ENCODE assay signal across 8 mouse cellular contexts in the genomic region with DNA sequence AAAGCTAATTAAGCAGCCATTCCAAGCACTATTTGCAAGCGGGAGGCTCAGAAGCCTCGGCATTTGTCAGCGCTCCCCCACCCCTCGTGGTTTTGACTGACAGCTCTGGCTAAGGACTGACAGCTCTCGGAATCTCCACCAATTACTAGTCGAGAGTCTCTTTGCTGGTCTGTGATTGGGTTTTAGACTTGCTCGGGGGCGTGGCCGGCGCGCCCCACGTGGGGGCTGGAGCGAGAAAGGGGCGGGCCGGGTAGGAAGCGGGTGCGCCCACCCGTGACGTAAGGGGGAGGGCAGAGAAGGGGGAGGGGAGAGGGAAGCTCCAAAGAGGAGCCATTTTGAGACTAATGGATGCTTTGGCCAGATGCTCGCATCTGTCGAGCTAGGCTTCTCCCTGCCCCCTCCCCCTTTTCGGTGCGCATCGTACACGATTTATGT. TPM values are rescaled to one million over a fixed set of nuclear protein-coding genes. Genes with fewer than 3 reads are reported as not detected.
A peak's percentile ranks its signal among the peaks of the same experiment; 100 is the strongest.
DNase-seq lines count a peak whose midpoint lies in the region; ATAC-seq and TF ChIP-seq lines count a peak whose summit lies in the region.

No protein-coding gene starts in this region.

- peak; percentile 82 for ATAC-seq in lung, postnatal 0 days

- peak; percentile 95 for DNase-seq in MEL-GATA-1-ER (ENCODE audit: extremely low read depth, low read depth)
- peak; percentile 100 for DNase-seq in cerebellum, adult 8-10 months
- DNase-seq in forelimb bud, embryonic 11.5 days (ENCODE audit: low read depth, low spot score): peak; percentile 100
- DNase-seq in hindbrain, embryonic 10.5 days (ENCODE audit: low spot score): peak; percentile 99
- DNase-seq in layer of hippocampus, adult 9-11 months: peak; percentile 100
- DNase-seq in lung, postnatal 0 days (ENCODE audit: low spot score): peak; percentile 99
- DNase-seq in ovary, postnatal 36 days (ENCODE audit: low spot score): peak; percentile 99
- DNase-seq in thymus, postnatal 25 days: peak; percentile 99

- H3K4me1 ChIP-seq in hindbrain, embryonic 10.5 days (replicated peaks): peaks cover 68% of the 10 kb centered on the region
- H3K4me1 ChIP-seq in lung, postnatal 0 days (ENCODE audit: insufficient read depth, low read depth, low read length): peaks cover 35% of the 10 kb centered on the region

- H3K4me2 ChIP-seq in lung, postnatal 0 days (replicated peaks; ENCODE audit: low read depth, low read length): peak overlapping the region; percentile 93

- H3K9ac ChIP-seq in lung, postnatal 0 days (replicated peaks; ENCODE audit: low read depth): peak overlapping the region; percentile 33

- TF ChIP-seq EP300 in lung, postnatal 0 days (IDR thresholded peaks at IDR 0.05): peak; percentile 78; the same call in 1 of the 2 replicates

- peak overlapping the region; percentile 77 for H3K4me3 ChIP-seq in hindbrain, embryonic 10.5 days
- H3K4me3 ChIP-seq in lung, postnatal 0 days (ENCODE audit: low read depth, low read length): peak overlapping the region; percentile 40

- peaks cover 28% of the 10 kb centered on the region for H3K27me3 ChIP-seq in hindbrain, embryonic 10.5 days (ENCODE audit: insufficient read depth, poor library complexity, severe bottlenecking)
- no peaks in the 10 kb centered on the region; the same call in 1 of the 2 replicates for H3K27me3 ChIP-seq in lung, postnatal 0 days (replicated peaks; ENCODE audit: insufficient read depth, low read length)

- H3K9me3 ChIP-seq in hindbrain, embryonic 10.5 days: no peaks in the 10 kb centered on the region
- no peaks in the 10 kb centered on the region for H3K9me3 ChIP-seq in lung, postnatal 0 days (ENCODE audit: low read length)

- peak overlapping the region; percentile 98 for H3K27ac ChIP-seq in hindbrain, embryonic 10.5 days
- peak overlapping the region; percentile 93 for H3K27ac ChIP-seq in lung, postnatal 0 days (ENCODE audit: low read length)

- WGBS in hindbrain, embryonic 10.5 days: under 1% methylated on average over 25 of the region's 25 CpGs
- WGBS in lung, postnatal 0 days: 0% methylated on average over 22 of the region's 25 CpGs

- H3K36me3 ChIP-seq in hindbrain, embryonic 10.5 days: peaks cover 5% of the 10 kb centered on the region
- H3K36me3 ChIP-seq in lung, postnatal 0 days (ENCODE audit: insufficient read depth, low read length): no peaks in the 10 kb centered on the region

- TF ChIP-seq CTCF in lung, postnatal 0 days (IDR thresholded peaks at IDR 0.05): no peak

RNA-seq across cellular contexts. Expression of a gene that starts 1.7 kb away (rescaled TPM):
- 47.4 and 56.0 TPM in 2 replicates for polyA plus RNA-seq in hindbrain, embryonic 10.5 days (2016; fragmentation: Nextera tagmentation; extraction: Ambion mirVana)
- polyA plus RNA-seq in lung, postnatal 0 days (2015; fragmentation: Nextera tagmentation; extraction: Ambion mirVana): 16.2 and 16.3 TPM in 2 replicates

Comparison
In these comparisons a context has a peak if more than half of its experiments do, and no peak if none do; other contexts are left out.
1. Peak in every context shown above with its lines: DNase-seq, ATAC-seq, H3K4me3 ChIP-seq and H3K27ac ChIP-seq.